Mouse (Mus musculus): ENCODE measurements around the gene Gm17349. TPM values are rescaled to one million over a fixed set of nuclear protein-coding genes. Genes with fewer than 3 reads are reported as not detected.

Gm17349 gene
- polyA plus RNA-seq, 1 experiment = 1.0 TPM

DNA sequence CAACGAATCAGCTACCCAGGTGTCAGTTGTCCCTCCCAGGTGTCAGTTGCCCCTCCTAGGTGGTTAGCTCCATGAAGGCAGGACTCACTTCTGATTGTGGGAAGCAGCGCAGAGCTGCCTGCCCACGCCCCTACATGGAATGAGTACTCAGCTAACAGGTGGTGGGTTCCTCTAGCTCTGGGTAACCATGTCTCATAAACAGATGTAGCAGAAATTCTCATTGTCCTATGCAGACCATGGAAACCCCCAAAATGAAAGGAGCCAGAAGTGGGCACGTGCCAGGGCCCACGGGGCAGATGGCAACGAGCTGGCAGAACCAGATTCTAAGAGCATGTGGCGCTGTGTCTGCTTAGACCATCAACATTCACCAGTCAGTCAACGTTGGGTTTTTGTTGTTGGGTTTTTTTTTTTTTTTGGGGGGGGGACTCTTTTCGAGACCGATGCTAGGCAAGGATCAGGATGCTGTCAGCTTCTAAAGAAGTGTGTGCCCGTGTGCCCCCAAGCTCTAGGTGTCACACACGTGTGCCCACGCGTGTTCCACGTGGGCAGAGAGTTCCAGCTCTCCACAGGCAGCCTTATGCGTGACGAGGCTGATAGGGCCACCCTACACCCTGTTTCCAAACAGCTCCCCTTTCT is 41.2 kb downstream of the Gm17349 start:
- no peak for DNase-seq (ENCODE audit: low read depth in 1 of 2, low spot score in 2 of 2)
- WGBS = 6% methylated on average over 17 of the region's 17 CpGs
- H3K4me3 ChIP-seq (ENCODE audit: extremely low read depth, insufficient read depth, insufficient read length) = no peak overlapping the region
- H3K27ac ChIP-seq (ENCODE audit: insufficient read depth, low read length) = no peak overlapping the region
- peaks cover 12% of the 10 kb centered on the region for H3K27me3 ChIP-seq (ENCODE audit: control insufficient read depth, insufficient read depth, low read length)
- no peaks in the 10 kb centered on the region; the same call in 1 of the 2 replicates for H3K4me1 ChIP-seq (ENCODE audit: control insufficient read depth, insufficient read depth, insufficient read length)
- no peak for TF ChIP-seq POLR2A (IDR thresholded peaks at IDR 0.05; ENCODE audit: low read depth, low read length)
- no peak for TF ChIP-seq CTCF (IDR thresholded peaks at IDR 0.05; ENCODE audit: extremely low read depth, insufficient read depth, insufficient read length, insufficient replicate concordance)
- H3K36me3 ChIP-seq (ENCODE audit: control insufficient read depth, insufficient read depth, low read length) = no peaks in the 10 kb centered on the region

DNA sequence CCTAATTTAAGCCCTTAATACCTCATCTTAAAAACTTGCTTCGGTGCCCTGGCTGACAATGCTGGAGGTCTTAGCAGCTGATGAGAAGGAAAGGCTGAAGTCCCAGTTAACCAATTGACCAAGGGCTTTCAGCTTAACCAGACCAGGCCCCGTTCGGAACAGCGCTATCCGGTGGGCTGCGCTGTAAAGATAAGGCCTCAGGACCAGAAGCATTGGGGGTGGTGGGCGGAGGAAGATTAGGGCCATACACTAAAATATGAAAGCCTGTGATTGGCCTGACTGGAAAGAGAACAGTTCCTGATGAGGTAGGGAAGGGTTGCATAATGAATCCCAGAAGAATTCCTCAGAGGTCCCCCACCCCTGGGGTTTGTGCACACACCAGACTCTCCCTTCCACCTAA is 42.9 kb downstream of the Gm17349 start:
- 55% methylated on average over 7 of the region's 7 CpGs for WGBS
- no peak for DNase-seq (ENCODE audit: low read depth in 1 of 2, low spot score in 2 of 2)
- H3K27me3 ChIP-seq (ENCODE audit: control insufficient read depth, insufficient read depth, low read length) = peaks cover 12% of the 10 kb centered on the region
- H3K27ac ChIP-seq (ENCODE audit: insufficient read depth, low read length) = no peak overlapping the region
- H3K4me1 ChIP-seq (ENCODE audit: control insufficient read depth, insufficient read depth, insufficient read length) = no peaks in the 10 kb centered on the region; the same call in 1 of the 2 replicates
- TF ChIP-seq POLR2A (IDR thresholded peaks at IDR 0.05; ENCODE audit: low read depth, low read length) = no peak
- no peak for TF ChIP-seq CTCF (IDR thresholded peaks at IDR 0.05; ENCODE audit: extremely low read depth, insufficient read depth, insufficient read length, insufficient replicate concordance)
- H3K36me3 ChIP-seq (ENCODE audit: control insufficient read depth, insufficient read depth, low read length) = no peaks in the 10 kb centered on the region
- H3K4me3 ChIP-seq (ENCODE audit: extremely low read depth, insufficient read depth, insufficient read length) = no peak overlapping the region

DNA sequence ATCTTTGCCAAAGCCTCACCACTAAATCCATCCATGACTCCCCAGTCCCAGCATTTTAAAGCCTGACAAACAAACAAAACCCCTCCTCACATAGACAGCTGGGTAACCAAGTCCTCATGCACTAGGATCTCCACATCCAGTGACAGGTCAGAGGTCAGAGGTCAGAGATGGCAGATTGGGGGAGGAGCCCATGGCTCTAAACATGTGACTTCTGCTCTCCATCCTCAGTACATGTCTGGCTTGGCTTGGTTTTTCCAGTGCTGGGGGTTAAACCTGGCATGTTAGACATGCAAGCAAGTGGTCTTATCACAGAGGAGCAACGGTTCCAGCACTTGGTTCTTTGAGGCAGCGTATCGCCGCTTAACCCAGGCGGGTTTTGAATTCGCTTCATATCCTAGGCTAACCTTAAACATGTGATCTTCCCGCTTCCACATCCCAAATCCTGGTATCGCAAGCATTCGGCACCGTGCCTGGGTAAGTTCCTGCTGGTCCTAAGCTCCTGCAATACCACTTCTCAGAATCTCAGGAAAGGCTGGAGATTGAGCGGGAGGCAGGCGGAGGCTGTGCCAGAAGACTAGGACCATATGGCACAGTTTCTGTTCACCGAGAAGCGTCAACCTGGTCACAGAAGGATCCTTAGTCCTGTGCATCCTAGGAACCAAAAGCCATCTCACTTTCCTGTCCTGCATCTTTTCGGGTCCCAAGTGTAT is 44.0 kb downstream of the Gm17349 start:
- DNase-seq (ENCODE audit: low read depth in 1 of 2, low spot score in 2 of 2) = no peak
- no peak for TF ChIP-seq CTCF (IDR thresholded peaks at IDR 0.05; ENCODE audit: extremely low read depth, insufficient read depth, insufficient read length, insufficient replicate concordance)
- no peak for TF ChIP-seq POLR2A (IDR thresholded peaks at IDR 0.05; ENCODE audit: low read depth, low read length)

DNA sequence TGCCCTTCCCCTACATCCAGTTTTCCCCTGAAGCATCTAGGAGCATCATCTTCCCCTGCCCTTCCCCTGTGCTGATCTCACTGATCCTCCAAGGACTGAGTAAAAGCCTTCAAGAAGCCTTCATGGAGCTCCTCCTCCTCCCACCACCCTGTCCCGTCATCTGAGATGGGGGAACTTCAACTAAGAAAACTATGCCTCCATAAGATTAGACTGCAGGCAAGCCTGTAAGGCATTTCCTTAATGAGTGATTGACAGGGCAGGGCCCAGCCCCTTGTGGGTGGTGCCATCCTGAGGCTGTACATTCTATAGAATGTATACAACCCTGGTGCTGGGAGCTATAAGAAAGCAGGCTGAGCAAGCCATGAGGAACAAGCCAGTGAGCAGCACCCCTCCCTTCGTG is 46.9 kb downstream of the Gm17349 start:
- TF ChIP-seq CTCF (IDR thresholded peaks at IDR 0.05; ENCODE audit: extremely low read depth, insufficient read depth, insufficient read length, insufficient replicate concordance) = no peak
- no peak for TF ChIP-seq POLR2A (IDR thresholded peaks at IDR 0.05; ENCODE audit: low read depth, low read length)
- Histone ChIP-seq H3K4me1 (ENCODE audit: control insufficient read depth, insufficient read depth, insufficient read length) (no peaks in the 10 kb centered on the region), H3K4me3 (ENCODE audit: extremely low read depth, insufficient read depth, insufficient read length) (no peak overlapping the region), H3K27ac (ENCODE audit: insufficient read depth, low read length) (no peak overlapping the region), H3K27me3 (ENCODE audit: control insufficient read depth, insufficient read depth, low read length) (peaks cover 7% of the 10 kb centered on the region), H3K36me3 (ENCODE audit: control insufficient read depth, insufficient read depth, low read length) (no peaks in the 10 kb centered on the region)
- WGBS = 81% methylated on average over 2 of the region's 2 CpGs
- DNase-seq (ENCODE audit: low read depth in 1 of 2, low spot score in 2 of 2) = no peak

More for the DNA sequence above, 44.0 kb downstream of the Gm17349 start:
- WGBS = 92% methylated on average over 15 of the region's 15 CpGs
- Histone ChIP-seq H3K27ac (ENCODE audit: insufficient read depth, low read length) (no peak overlapping the region), H3K4me3 (ENCODE audit: extremely low read depth, insufficient read depth, insufficient read length) (no peak overlapping the region), H3K27me3 (ENCODE audit: control insufficient read depth, insufficient read depth, low read length) (peaks cover 12% of the 10 kb centered on the region), H3K36me3 (ENCODE audit: control insufficient read depth, insufficient read depth, low read length) (no peaks in the 10 kb centered on the region), H3K4me1 (ENCODE audit: control insufficient read depth, insufficient read depth, insufficient read length) (no peaks in the 10 kb centered on the region; the same call in 1 of the 2 replicates)

DNA sequence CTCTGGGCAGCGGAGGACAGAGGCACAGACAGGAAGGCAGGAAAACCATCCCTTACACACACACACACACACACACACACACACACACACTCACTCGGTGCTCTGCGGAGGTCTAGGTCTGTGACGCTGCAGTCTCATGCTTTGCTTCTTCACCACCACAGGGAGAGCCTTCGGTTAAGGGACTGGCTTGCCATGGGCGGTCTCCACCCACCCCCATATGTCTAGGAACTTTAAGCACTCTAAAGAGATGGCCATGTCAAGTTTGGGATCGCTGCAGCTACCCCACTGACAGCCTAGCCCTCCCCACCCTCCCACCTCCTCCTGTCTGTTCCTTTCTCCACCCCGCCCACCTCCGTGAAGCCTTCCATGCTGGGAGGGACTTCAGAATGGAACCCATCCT is 49.3 kb downstream of the Gm17349 start:
- Histone ChIP-seq H3K4me1 (ENCODE audit: control insufficient read depth, insufficient read depth, insufficient read length) (no peaks in the 10 kb centered on the region; the same call in 1 of the 2 replicates), H3K36me3 (ENCODE audit: control insufficient read depth, insufficient read depth, low read length) (no peaks in the 10 kb centered on the region), H3K4me3 (ENCODE audit: extremely low read depth, insufficient read depth, insufficient read length) (no peak overlapping the region), H3K27ac (ENCODE audit: insufficient read depth, low read length) (no peak overlapping the region), H3K27me3 (ENCODE audit: control insufficient read depth, insufficient read depth, low read length) (peaks cover 5% of the 10 kb centered on the region)
- no peak for TF ChIP-seq POLR2A (IDR thresholded peaks at IDR 0.05; ENCODE audit: low read depth, low read length)
- TF ChIP-seq CTCF (IDR thresholded peaks at IDR 0.05; ENCODE audit: extremely low read depth, insufficient read depth, insufficient read length, insufficient replicate concordance) = no peak
- WGBS = 67% methylated on average over 9 of the region's 9 CpGs
- no peak for DNase-seq (ENCODE audit: low read depth in 1 of 2, low spot score in 2 of 2)

DNA sequence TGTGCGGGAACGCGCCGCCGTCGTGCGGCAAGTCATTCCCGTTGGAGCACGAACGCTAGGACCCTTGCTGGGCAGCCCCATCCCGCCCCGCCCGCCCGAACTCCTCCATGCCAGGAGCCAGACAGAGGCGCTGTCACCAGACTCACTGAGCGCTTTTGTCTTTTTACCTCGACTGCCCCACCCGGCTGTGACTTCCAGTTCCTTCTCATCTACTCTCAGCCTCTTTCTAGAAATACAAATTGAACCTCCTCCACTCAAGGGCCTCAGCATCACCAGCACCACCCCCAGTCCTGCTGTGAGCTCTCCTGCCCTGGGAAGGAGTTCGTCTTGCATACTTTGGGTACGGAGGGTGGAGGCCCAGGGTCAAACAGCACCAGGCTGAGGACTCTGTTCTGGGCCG is 51.4 kb downstream of the Gm17349 start:
- Histone ChIP-seq H3K36me3 (ENCODE audit: control insufficient read depth, insufficient read depth, low read length) (no peaks in the 10 kb centered on the region), H3K27ac (ENCODE audit: insufficient read depth, low read length) (no peak overlapping the region), H3K4me3 (ENCODE audit: extremely low read depth, insufficient read depth, insufficient read length) (no peak overlapping the region), H3K27me3 (ENCODE audit: control insufficient read depth, insufficient read depth, low read length) (peaks cover 5% of the 10 kb centered on the region), H3K4me1 (ENCODE audit: control insufficient read depth, insufficient read depth, insufficient read length) (peaks cover 5% of the 10 kb centered on the region)
- DNase-seq (ENCODE audit: low read depth in 1 of 2, low spot score in 2 of 2) = no peak
- 18% methylated on average over 21 of the region's 21 CpGs for WGBS
- no peak for TF ChIP-seq POLR2A (IDR thresholded peaks at IDR 0.05; ENCODE audit: low read depth, low read length)
- no peak for TF ChIP-seq CTCF (IDR thresholded peaks at IDR 0.05; ENCODE audit: extremely low read depth, insufficient read depth, insufficient read length, insufficient replicate concordance)

DNA sequence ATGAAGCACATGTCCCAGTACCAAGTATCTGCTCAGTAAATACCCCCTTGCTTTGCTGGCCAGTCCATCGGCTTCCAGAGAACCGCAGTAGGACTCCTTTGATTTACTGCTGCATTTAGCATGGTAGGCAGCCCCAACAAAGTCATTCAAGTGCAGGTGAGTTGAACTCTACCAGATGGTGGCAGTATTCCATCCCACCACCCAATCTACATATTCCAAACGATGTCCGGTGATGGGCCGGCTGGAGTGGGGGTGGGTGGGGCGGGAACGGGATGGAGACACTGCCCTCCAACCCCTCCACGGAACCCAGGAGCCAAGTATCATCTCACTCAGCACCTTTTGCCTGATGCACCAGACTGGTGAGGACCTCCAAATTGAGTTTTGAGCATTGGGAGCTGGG is 52.0 kb downstream of the Gm17349 start:
- DNase-seq (ENCODE audit: low read depth in 1 of 2, low spot score in 2 of 2) = no peak
- Histone ChIP-seq H3K27me3 (ENCODE audit: control insufficient read depth, insufficient read depth, low read length) (peaks cover 5% of the 10 kb centered on the region), H3K27ac (ENCODE audit: insufficient read depth, low read length) (no peak overlapping the region), H3K4me1 (ENCODE audit: control insufficient read depth, insufficient read depth, insufficient read length) (peaks cover 5% of the 10 kb centered on the region), H3K4me3 (ENCODE audit: extremely low read depth, insufficient read depth, insufficient read length) (no peak overlapping the region), H3K36me3 (ENCODE audit: control insufficient read depth, insufficient read depth, low read length) (no peaks in the 10 kb centered on the region)
- no peak for TF ChIP-seq POLR2A (IDR thresholded peaks at IDR 0.05; ENCODE audit: low read depth, low read length)
- no peak for TF ChIP-seq CTCF (IDR thresholded peaks at IDR 0.05; ENCODE audit: extremely low read depth, insufficient read depth, insufficient read length, insufficient replicate concordance)
- WGBS = 20% methylated on average over 8 of the region's 8 CpGs

Other genes with a start within 250 kb of the Gm17349 start
- gene Nckap5l, start 247.7 kb downstream of the Gm17349 start, polyA plus RNA-seq (2012; rRNA removed) = 10.9 and 11.5 TPM in 2 replicates
- 5.1 and 7.4 TPM in 2 replicates for gene Bcdin3d, start 230.8 kb downstream of the Gm17349 start, polyA plus RNA-seq (2012; rRNA removed)
- 0.06 TPM in 1 of 2 replicates, not detected in the other for gene Faim2, start 177.3 kb downstream of the Gm17349 start, polyA plus RNA-seq (2012; rRNA removed)
- 0.05 and 0.08 TPM in 2 replicates for gene Aqp2, start 126.4 kb downstream of the Gm17349 start, polyA plus RNA-seq (2012; rRNA removed)
- gene Aqp5, start 114.7 kb downstream of the Gm17349 start, polyA plus RNA-seq (2012; rRNA removed) = 0.27 and 0.74 TPM in 2 replicates
- not detected in 2 replicates for gene Aqp6, start 104.1 kb downstream of the Gm17349 start, polyA plus RNA-seq (2012; rRNA removed)
- 12.7 and 15.7 TPM in 2 replicates for gene Racgap1, start 53.8 kb downstream of the Gm17349 start, polyA plus RNA-seq (2012; rRNA removed)
- 1.3 and 2.0 TPM in 2 replicates for gene Asic1, start 35.1 kb downstream of the Gm17349 start, polyA plus RNA-seq (2012; rRNA removed)
- 24.7 and 35.0 TPM in 2 replicates for gene Smarcd1, start 3.4 kb downstream of the Gm17349 start, polyA plus RNA-seq (2012; rRNA removed)
- 5.3 and 8.5 TPM in 2 replicates for gene Gpd1, start 12.0 kb upstream of the Gm17349 start, polyA plus RNA-seq (2012; rRNA removed)
- 109 and 168 TPM in 2 replicates for gene Cox14, start 20.1 kb upstream of the Gm17349 start, polyA plus RNA-seq (2012; rRNA removed)
- 27.2 and 30.0 TPM in 2 replicates for gene Cers5, start 67.4 kb upstream of the Gm17349 start, polyA plus RNA-seq (2012; rRNA removed)
- gene Lima1, start 170.0 kb upstream of the Gm17349 start, polyA plus RNA-seq (2012; rRNA removed) = 7.7 and 7.8 TPM in 2 replicates

Data from spleen, adult 2 months (tissue).